Mouse (Mus musculus) spleen, adult 2 months (tissue): ENCODE data around the gene Tmem108.

Source experiments
- CTCF ChIP-seq: fragments of 200-500 bp; IDR thresholded peaks from 2 replicates; pipeline ENCODE4 v1.5.1; 2011; ENCODE audit warnings: mild to moderate bottlenecking, inconsistent platforms; ENCODE audit not compliant: insufficient read depth, insufficient read length, insufficient replicate concordance; ENCODE audit errors: extremely low read depth
- POLR2A ChIP-seq: fragments of 200-500 bp; IDR thresholded peaks from 2 replicates; pipeline ENCODE4 v1.6.1; 2011; ENCODE audit warnings: low read depth, low read length, inconsistent platforms

DNA sequence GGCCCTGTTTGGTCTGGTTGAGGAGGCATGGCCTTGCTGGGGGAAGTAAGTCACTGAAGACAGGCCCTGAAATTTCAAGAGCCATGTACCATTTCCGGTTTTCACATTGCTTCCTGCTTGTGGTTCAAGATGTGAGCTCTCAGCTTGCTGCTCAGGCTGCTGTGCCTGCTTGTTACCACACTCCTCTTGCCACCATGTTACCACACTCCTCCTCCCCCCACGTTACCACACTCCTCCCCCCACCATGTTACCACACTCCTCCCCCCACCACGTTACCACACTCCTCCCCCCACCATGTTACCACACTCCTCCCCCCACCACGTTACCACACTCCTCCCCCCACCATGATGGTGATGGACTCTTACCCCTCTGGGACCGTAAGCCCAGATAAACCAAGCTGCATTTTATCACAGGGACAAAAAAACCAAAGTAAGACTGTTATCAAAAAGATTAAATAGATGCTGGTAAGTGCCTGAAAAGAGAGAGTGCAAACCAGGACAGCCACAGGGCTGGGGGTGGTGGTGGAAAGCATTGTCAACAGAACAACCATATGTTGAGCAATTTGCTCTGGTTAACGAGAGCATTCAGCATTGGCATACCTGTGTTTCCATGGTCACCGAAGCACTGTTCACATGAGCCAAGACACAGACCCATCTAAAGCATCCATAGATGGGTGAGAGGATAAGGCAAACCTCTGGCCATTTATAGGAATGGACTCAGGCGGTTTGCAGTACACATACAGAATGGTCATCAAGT is 109.3 kb downstream of the Tmem108 start:
- TF ChIP-seq POLR2A (no peak), CTCF (no peak)
